Mouse (Mus musculus) hindbrain, embryonic 15.5 days (tissue): ENCODE results near the gene Insl3. TPM values are rescaled to one million over a fixed set of nuclear protein-coding genes. Genes with fewer than 3 reads are reported as not detected.
"Not testable (repeated sequence)": the region's sequence is repeated elsewhere in the genome, so short reads cannot be mapped to it uniquely, and the experiment has no call there.

Experiments used
- ATAC-seq: fragments of 200-750 bp; cut with Nextera tagmentation; 2 replicates; pipeline ENCODE4 v1.8.0; 2017; ENCODE audit warnings: low read depth, moderate number of reproducible peaks, moderate TSS enrichment; ENCODE audit not compliant: low FRiP score
- H3K27ac ChIP-seq: fragments of 300-500 bp; sonication (generic); replicated peaks from 2 replicates; pipeline ENCODE4 v1.5.1; 2015; ENCODE audit warnings: mild to moderate bottlenecking, inconsistent platforms
- H3K27me3 ChIP-seq: fragments of 300-500 bp; sonication (generic); 2 replicates; pipeline ENCODE4 v1.6.1; 2015; ENCODE audit warnings: control low read depth, inconsistent platforms
- H3K36me3 ChIP-seq: fragments of 300-500 bp; sonication (generic); 2 replicates; pipeline ENCODE4 v1.6.1; 2015; ENCODE audit warnings: control low read depth, inconsistent platforms
- H3K4me1 ChIP-seq: fragments of 300-500 bp; sonication (generic); replicated peaks from 2 replicates; pipeline ENCODE4 v1.6.1; 2015; ENCODE audit warnings: control low read depth, inconsistent platforms
- H3K4me2 ChIP-seq: fragments of 300-500 bp; sonication (generic); 2 replicates; pipeline ENCODE4 v1.6.1; 2015; ENCODE audit warnings: moderate library complexity, mild to moderate bottlenecking, inconsistent platforms
- H3K4me3 ChIP-seq: fragments of 300-500 bp; sonication (generic); 2 replicates; pipeline ENCODE4 v1.5.1; 2015; ENCODE audit warnings: mild to moderate bottlenecking, inconsistent platforms
- H3K9ac ChIP-seq: fragments of 300-500 bp; sonication (generic); 2 replicates; pipeline ENCODE4 v1.6.1; 2015; ENCODE audit warnings: inconsistent platforms
- H3K9me3 ChIP-seq: fragments of 300-500 bp; sonication (generic); 2 replicates; pipeline ENCODE4 v1.6.1; 2016; ENCODE audit warnings: control low read depth, inconsistent platforms
- WGBS: fragments of 180-500 bp; shearing (Covaris S2); methylation state at CpG from one replicate; pipeline ENCODE4 v1.1.7; 2015; 5-methylcytosine and 5-hydroxymethylcytosine counted together
- polyA plus RNA-seq: library from polyadenylated mRNA; unstranded; fragments of >200 nt; fragmentation: Nextera tagmentation; extraction: Ambion mirVana; gene quantifications from 2 replicates; pipeline ENCODE4 v1.2.1, GENCODE M21; 2015

The Insl3 gene
- polyA plus RNA-seq, 1 experiment from 2014 or later, result 1.5 TPM

DNA sequence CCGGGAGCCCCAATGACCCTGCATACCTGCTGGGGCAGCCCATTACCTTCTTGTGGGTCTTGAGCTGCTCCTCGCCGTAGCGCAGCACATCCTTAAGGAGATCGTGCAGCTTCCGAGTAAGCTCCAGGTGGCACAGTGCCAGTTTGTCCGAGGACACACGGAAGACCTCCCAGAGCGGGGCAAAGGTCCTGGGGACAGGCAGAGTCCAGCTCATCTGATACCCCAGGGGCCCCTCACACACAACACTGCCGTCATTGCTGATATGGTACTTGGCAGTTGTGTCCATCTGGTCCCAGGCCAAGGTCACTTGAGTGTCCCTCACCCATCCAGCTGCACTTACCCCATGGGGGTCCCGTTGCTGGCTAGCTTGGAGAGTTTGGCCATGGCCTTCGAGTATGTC, 28.1 kb downstream of the Insl3 start:
- no peaks in the 10 kb centered on the region for H3K9me3 ChIP-seq
- no peak overlapping the region for H3K4me3 ChIP-seq
- no peaks in the 10 kb centered on the region for H3K27me3 ChIP-seq
- H3K27ac ChIP-seq, result no peak overlapping the region
- peaks cover 22% of the 10 kb centered on the region for H3K36me3 ChIP-seq
- H3K4me1 ChIP-seq, result peaks cover 42% of the 10 kb centered on the region
- H3K9ac ChIP-seq, result no peak overlapping the region
- no peak overlapping the region for H3K4me2 ChIP-seq
- 84% methylated on average over 12 of the region's 12 CpGs for WGBS
- ATAC-seq, result no peak

DNA sequence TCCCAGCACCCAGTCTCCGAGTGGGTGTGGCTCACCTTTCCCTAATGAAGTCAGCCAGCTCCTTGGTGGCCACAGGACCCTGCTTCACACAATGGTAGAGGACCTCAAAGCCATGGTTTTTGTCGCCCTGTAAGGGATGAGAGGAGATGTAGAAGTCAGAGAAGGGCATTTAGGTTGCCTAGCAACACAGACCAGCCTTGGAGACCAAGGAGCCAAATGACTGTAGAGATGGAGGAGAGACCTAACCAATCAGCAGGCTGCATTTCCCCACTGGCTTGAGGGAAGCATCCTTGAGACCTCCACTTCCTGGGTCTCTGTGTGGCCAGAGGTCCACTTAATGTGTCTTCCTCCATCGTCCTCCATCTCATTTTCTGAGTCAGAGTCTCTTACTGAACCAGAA, 29.2 kb downstream of the Insl3 start:
- no peak overlapping the region for H3K4me3 ChIP-seq
- no peak for ATAC-seq
- no peak overlapping the region for H3K9ac ChIP-seq
- H3K4me2 ChIP-seq, result no peak overlapping the region
- WGBS, result 31% methylated on average over 3 of the region's 3 CpGs
- H3K9me3 ChIP-seq, result no peaks in the 10 kb centered on the region
- no peaks in the 10 kb centered on the region for H3K27me3 ChIP-seq
- peaks cover 53% of the 10 kb centered on the region for H3K4me1 ChIP-seq
- H3K27ac ChIP-seq, result peak overlapping the region; percentile 81; the same call in 1 of the 2 replicates
- peaks cover 22% of the 10 kb centered on the region for H3K36me3 ChIP-seq

DNA sequence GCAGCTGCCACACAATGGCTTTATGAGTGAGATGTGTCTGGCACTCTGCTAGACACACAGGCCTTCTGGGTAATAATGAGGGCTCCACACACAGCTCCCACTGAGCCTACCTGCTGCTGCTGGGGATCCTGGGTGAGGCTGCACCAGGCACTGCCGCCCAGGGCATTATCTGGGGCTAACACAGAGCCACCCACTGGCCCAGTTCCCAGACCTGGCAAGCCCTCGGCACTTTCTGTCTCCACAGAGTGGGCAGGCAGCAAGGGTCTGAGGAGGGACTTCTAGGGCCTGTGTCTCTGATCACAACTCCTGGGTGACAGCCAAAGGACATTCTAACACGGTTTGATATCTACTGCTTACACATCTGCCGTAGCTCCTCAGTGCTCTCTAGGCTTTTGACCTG, 30.2 kb downstream of the Insl3 start:
- Histone ChIP-seq H3K27me3 (no peaks in the 10 kb centered on the region), H3K27ac (peak overlapping the region; percentile 81), H3K4me1 (peaks cover 59% of the 10 kb centered on the region), H3K4me3 (no peak overlapping the region), H3K9ac (no peak overlapping the region), H3K4me2 (0 out of 2 replicates have a peak overlapping the region, but pooled peaks have one; percentile 43), H3K36me3 (peaks cover 22% of the 10 kb centered on the region), H3K9me3 (no peaks in the 10 kb centered on the region)
- ATAC-seq, result peak; percentile 25; the same call in 1 of the 2 replicates
- WGBS, result 28% methylated on average over 4 of the region's 4 CpGs

GRCm38 (mm10) chr8:71719928-71720457, 31.0 kb downstream of the Insl3 start:
- H3K9me3 ChIP-seq, result no peaks in the 10 kb centered on the region
- H3K4me1 ChIP-seq, result peaks cover 67% of the 10 kb centered on the region
- H3K9ac ChIP-seq, result peak overlapping the region; percentile 25; the same call in 1 of the 2 replicates
- peaks cover 16% of the 10 kb centered on the region for H3K36me3 ChIP-seq
- H3K27ac ChIP-seq, result peak overlapping the region; percentile 81
- peak overlapping the region; percentile 43 for H3K4me2 ChIP-seq
- no peaks in the 10 kb centered on the region for H3K27me3 ChIP-seq
- 0 out of 2 replicates have a peak overlapping the region, but pooled peaks have one; percentile 6 for H3K4me3 ChIP-seq
- 18% methylated on average over 7 of the region's 7 CpGs for WGBS
- ATAC-seq, result peak; percentile 73

DNA sequence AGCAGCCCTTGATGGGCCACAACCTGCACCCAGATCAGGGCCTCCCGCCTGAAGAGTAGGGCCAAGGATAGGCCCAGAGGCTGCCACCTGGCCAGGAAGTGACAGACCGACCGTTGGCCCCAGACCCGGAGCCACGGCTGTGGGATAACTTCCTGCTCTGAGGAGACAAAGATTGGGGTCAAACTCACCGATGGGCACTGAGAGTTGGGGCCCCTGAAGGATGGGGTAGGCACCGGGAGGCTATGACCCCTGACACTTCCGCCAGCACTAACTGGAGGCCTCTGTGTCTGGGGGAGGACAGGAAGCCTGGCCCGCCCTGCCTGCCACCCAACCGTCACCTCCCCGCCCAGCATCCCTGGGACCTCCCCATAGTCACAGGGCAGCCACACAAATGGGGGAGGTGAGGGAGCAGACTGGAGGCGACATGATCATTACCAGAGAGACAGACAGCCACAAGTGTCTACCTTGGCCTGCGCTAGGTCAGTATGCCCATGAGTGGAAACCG, 34.1 kb downstream of the Insl3 start:
- no peak overlapping the region for H3K27ac ChIP-seq
- no peak overlapping the region for H3K9ac ChIP-seq
- peaks cover 70% of the 10 kb centered on the region for H3K4me1 ChIP-seq
- H3K36me3 ChIP-seq, result no peaks in the 10 kb centered on the region
- no peak overlapping the region for H3K4me2 ChIP-seq
- H3K4me3 ChIP-seq, result no peak overlapping the region
- H3K27me3 ChIP-seq, result no peaks in the 10 kb centered on the region
- WGBS, result 77% methylated on average over 14 of the region's 14 CpGs
- ATAC-seq, result no peak
- no peaks in the 10 kb centered on the region for H3K9me3 ChIP-seq

DNA sequence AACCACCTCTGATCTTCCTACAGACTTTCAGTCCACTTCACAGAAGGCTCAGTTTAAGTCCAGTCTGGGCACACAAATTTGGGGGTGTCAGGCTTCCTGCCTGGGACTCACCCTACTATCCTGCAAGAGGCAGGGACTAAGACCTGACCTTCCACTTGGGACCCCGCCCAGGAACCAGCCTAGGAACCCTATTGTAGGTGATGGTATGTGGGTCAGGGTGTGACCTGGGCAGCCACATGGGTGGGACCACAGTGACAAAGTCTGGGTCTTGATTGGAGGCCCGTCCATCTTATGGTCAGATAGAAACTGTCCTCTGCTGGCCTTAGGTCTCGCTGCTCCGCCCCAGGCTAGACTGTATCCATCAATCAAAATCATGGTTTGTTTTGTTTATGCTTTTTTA, 35.4 kb downstream of the Insl3 start:
- no peak for ATAC-seq
- no peaks in the 10 kb centered on the region for H3K27me3 ChIP-seq
- peak overlapping the region; percentile 71 for H3K4me3 ChIP-seq
- H3K4me2 ChIP-seq, result peak overlapping the region; percentile 70
- H3K36me3 ChIP-seq, result no peaks in the 10 kb centered on the region
- peaks cover 60% of the 10 kb centered on the region for H3K4me1 ChIP-seq
- peak overlapping the region; percentile 85 for H3K9ac ChIP-seq
- H3K9me3 ChIP-seq, result no peaks in the 10 kb centered on the region
- H3K27ac ChIP-seq, result no peak overlapping the region
- 57% methylated on average over 4 of the region's 4 CpGs for WGBS

DNA sequence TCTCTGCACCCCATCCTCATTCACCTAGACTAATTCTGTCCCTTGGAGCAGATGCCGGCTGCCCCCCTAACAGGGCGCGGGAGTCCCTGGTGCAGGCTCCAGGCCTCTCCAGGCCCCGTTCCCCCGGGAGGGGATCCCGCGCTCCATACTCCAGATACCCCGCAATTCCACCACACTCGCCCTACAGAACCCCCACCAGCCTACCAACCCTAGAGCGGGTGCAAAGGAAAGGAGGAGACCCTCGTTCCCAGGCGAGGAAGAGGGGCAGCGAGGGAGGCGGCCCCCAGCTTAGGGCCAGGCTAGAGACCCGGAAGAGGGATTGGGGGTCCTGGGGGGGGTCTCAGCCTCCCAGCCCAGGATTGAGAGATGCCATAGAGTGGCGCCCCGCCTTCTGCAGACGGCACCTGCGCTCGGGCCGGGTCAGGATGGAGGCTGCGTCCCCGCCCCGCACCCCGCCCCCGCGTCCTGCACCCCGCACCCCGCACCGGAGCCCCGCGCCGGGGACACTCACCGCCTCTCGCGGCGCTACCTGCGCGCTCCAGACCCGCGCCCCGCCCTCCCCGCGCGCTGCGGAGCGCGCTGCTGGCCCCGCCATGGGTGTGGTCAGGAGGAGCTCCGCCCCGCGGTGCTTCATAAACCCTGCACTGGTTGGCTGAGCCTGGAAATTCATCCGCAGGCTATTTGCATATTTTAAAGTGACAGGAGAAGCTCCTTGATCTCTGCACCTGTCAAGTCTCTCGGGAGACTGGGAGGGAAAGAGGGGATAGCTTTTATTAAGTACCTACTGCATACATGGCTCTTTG, 36.3 kb downstream of the Insl3 start, which contains the start of gene Fcho1:
Fcho1 (minus strand) TSS at position 595 of the 803 bp plus-strand sequence.
- peak; percentile 83 for ATAC-seq
- peak within 1 kb of the TSS; percentile 71 for H3K4me3 ChIP-seq
- H3K9me3 ChIP-seq, result no peaks in the 10 kb centered on the region
- peaks cover 51% of the 10 kb centered on the region for H3K4me1 ChIP-seq
- peak within 1 kb of the TSS; percentile 85 for H3K9ac ChIP-seq
- H3K4me2 ChIP-seq, result peak within 1 kb of the TSS; percentile 70
- H3K27ac ChIP-seq, result peak within 1 kb of the TSS; percentile 68
- under 1% methylated on average over 53 of the region's 54 CpGs for WGBS
- H3K27me3 ChIP-seq, result no peaks in the 10 kb centered on the region
- H3K36me3 ChIP-seq, result no peaks in the 10 kb centered on the region

- ATAC-seq, result peak; percentile 70
- H3K9ac ChIP-seq, result peak overlapping the region; percentile 37
- no peaks in the 10 kb centered on the region for H3K27me3 ChIP-seq
- H3K36me3 ChIP-seq, result no peaks in the 10 kb centered on the region
- no peaks in the 10 kb centered on the region for H3K9me3 ChIP-seq
- peaks cover 22% of the 10 kb centered on the region for H3K4me1 ChIP-seq
- H3K4me2 ChIP-seq, result peak overlapping the region; percentile 74
- peak overlapping the region; percentile 82 for H3K27ac ChIP-seq
- H3K4me3 ChIP-seq, result peak overlapping the region; percentile 39
- WGBS, result 6% methylated on average over 20 of the region's 21 CpGs
These were observed 39.3 kb downstream of the Insl3 start for GRCm38 (mm10) chr8:71728240-71728785.

GRCm38 (mm10) chr8:71728826-71729620, 40.0 kb downstream of the Insl3 start:
- Histone ChIP-seq H3K36me3 (no peaks in the 10 kb centered on the region), H3K27me3 (no peaks in the 10 kb centered on the region), H3K4me3 (peak overlapping the region; percentile 39), H3K27ac (peak overlapping the region; percentile 82), H3K9ac (peak overlapping the region; percentile 37), H3K9me3 (no peaks in the 10 kb centered on the region), H3K4me1 (peaks cover 18% of the 10 kb centered on the region), H3K4me2 (peak overlapping the region; percentile 74)
- peak; percentile 33 for ATAC-seq
- 5% methylated on average over 14 of the region's 16 CpGs for WGBS

DNA sequence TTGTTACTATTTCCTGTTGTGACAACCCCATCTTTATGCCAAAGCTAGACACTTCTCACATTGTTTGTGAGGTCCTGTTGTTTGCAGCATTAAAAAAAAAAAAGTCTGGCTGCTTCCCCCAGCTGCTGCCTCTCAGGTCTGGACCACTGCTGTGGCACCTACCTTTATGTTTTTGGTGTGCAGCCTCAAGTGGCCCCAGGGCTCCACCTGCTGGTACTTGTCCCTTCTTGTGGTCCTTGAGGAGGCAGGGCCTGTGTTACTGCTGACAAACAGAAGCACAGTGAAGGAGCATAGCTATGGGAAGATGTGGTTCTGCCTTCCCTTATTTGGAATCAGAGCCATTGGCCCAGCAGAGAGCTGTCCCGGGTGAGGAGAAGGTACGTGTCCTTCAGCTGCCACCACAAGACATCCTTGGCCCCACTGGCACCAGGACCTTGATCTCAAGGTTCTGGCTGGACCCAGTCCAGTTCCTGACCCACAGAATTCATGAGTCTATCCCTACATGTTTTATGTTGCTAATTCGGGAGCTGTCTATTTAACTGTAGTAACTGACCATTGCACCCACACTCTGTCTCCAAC, 42.7 kb downstream of the Insl3 start:
- H3K9me3 ChIP-seq, result no peaks in the 10 kb centered on the region
- no peaks in the 10 kb centered on the region for H3K27me3 ChIP-seq
- ATAC-seq, result no peak
- H3K36me3 ChIP-seq, result no peaks in the 10 kb centered on the region
- H3K27ac ChIP-seq, result no peak overlapping the region
- 0 out of 2 replicates have a peak, but pooled peaks cover 3% of the 10 kb centered on the region for H3K4me1 ChIP-seq
- H3K9ac ChIP-seq, result no peak overlapping the region
- H3K4me3 ChIP-seq, result no peak overlapping the region
- no peak overlapping the region for H3K4me2 ChIP-seq
- WGBS, result 48% methylated on average over 3 of the region's 3 CpGs

DNA sequence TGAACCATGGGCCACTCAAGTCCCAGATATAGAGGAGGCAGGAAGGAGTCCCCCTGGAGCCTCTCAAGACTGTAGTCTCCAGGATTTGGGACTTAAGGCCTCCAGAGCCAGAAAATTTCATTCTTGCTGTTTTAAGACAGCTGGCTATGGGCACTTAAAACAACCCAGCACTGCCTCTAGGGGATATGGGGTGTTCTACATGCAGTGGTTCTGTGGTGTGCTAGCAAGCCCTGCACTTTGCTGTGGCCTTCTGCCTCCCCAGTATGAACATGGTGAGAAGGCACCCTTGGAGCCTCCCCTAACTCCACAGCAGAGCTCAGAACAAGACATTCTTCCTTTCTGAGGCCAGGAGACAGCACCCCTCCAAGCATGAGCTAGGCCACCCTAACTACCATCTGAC, 49.3 kb downstream of the Insl3 start:
- H3K27me3 ChIP-seq, H3K36me3 ChIP-seq, ATAC-seq, H3K4me2 ChIP-seq, H3K4me1 ChIP-seq, H3K9ac ChIP-seq, H3K27ac ChIP-seq, H3K4me3 ChIP-seq, H3K9me3 ChIP-seq: not testable (repeated sequence)
